Mouse (Mus musculus) midbrain, embryonic 16.5 days (tissue): ENCODE results near the gene Ndufs7. TPM values are rescaled to one million over a fixed set of nuclear protein-coding genes. Genes with fewer than 3 reads are reported as not detected.
"Not testable (repeated sequence)": the region's sequence is repeated elsewhere in the genome, so short reads cannot be mapped to it uniquely, and the experiment has no call there.

Source experiments
- ATAC-seq: fragments of 200-750 bp; cut with Nextera tagmentation; 2 replicates; pipeline ENCODE4 v1.8.0; 2017; ENCODE audit warnings: moderate TSS enrichment
- H3K27ac ChIP-seq: fragments of 300-500 bp; sonication (generic); 2 replicates; pipeline ENCODE4 v1.5.1; 2014; ENCODE audit warnings: mild to moderate bottlenecking, low read length, mixed read lengths
- H3K27me3 ChIP-seq: fragments of 300-500 bp; sonication (generic); 2 replicates; pipeline ENCODE4 v1.6.1; 2014; ENCODE audit warnings: low read depth, low read length, mixed read lengths; ENCODE audit not compliant: control insufficient read depth, insufficient read depth
- H3K36me3 ChIP-seq: fragments of 300-500 bp; sonication (generic); 2 replicates; pipeline ENCODE4 v1.6.1; 2014; ENCODE audit warnings: mild to moderate bottlenecking, low read length, moderate library complexity, mixed read lengths; ENCODE audit not compliant: control insufficient read depth, insufficient read depth
- H3K4me1 ChIP-seq: fragments of 300-500 bp; sonication (generic); 2 replicates; pipeline ENCODE4 v1.6.1; 2014; ENCODE audit warnings: mild to moderate bottlenecking, low read length, mixed read lengths; ENCODE audit not compliant: control insufficient read depth, insufficient read depth
- H3K4me2 ChIP-seq: fragments of 300-500 bp; sonication (generic); 2 replicates; pipeline ENCODE4 v1.6.1; 2014; ENCODE audit warnings: mild to moderate bottlenecking, low read length, mixed read lengths
- H3K4me3 ChIP-seq: fragments of 300-500 bp; sonication (generic); 2 replicates; pipeline ENCODE4 v1.5.1; 2014; ENCODE audit warnings: low read depth, mild to moderate bottlenecking, low read length, moderate library complexity, mixed read lengths
- H3K9ac ChIP-seq: fragments of 300-500 bp; sonication (generic); 2 replicates; pipeline ENCODE4 v1.6.1; 2014; ENCODE audit warnings: low read depth, low read length, mixed read lengths
- H3K9me3 ChIP-seq: fragments of 300-500 bp; sonication (generic); replicated peaks from 2 replicates; pipeline ENCODE4 v1.6.1; 2014; ENCODE audit warnings: mild to moderate bottlenecking, low read length, mixed read lengths; ENCODE audit not compliant: control insufficient read depth, poor library complexity, severe bottlenecking
- WGBS: fragments of 180-500 bp; shearing (Covaris S2); extraction: QIAGEN DNeasy Blood & Tissue Kit; methylation state at CpG from one replicate; pipeline ENCODE4 v1.1.7; 2014; 5-methylcytosine and 5-hydroxymethylcytosine counted together
- polyA plus RNA-seq: library from polyadenylated mRNA; unstranded; fragments of >200 nt; fragmentation: Nextera tagmentation; extraction: Ambion mirVana; gene quantifications from 2 replicates; pipeline ENCODE4 v1.2.1, GENCODE M21; 2015

Ndufs7 gene
- polyA plus RNA-seq = 263 and 302 TPM in 2 replicates

GRCm38 (mm10) chr10:80248971-80249640 is at the start of gene Ndufs7:
TSS of gene Ndufs7 (plus strand) at chr10:80249121.
- H3K4me3 ChIP-seq = peak within 1 kb of the TSS; percentile 66
- under 1% methylated on average over 53 of the region's 53 CpGs for WGBS

GRCm38 (mm10) chr10:80199440-80200008 is 49.4 kb upstream of the Ndufs7 start:
- no peak overlapping the region for H3K4me2 ChIP-seq
- peaks cover 5% of the 10 kb centered on the region for H3K4me1 ChIP-seq
- H3K27me3 ChIP-seq = no peaks in the 10 kb centered on the region
- peak; percentile 77 for ATAC-seq
- no peak overlapping the region for H3K4me3 ChIP-seq
- H3K36me3 ChIP-seq = no peaks in the 10 kb centered on the region
- H3K9ac ChIP-seq = 0 out of 2 replicates have a peak overlapping the region, but pooled peaks have one; percentile 20
- H3K9me3 ChIP-seq = no peaks in the 10 kb centered on the region
- WGBS = 26% methylated on average over 3 of the region's 3 CpGs
- H3K27ac ChIP-seq = no peak overlapping the region

More at GRCm38 (mm10) chr10:80248971-80249640, at the start of gene Ndufs7:
- Histone ChIP-seq H3K4me1 (peaks cover 14% of the 10 kb centered on the region), H3K9me3 (no peaks in the 10 kb centered on the region), H3K9ac (peak within 1 kb of the TSS; percentile 73), H3K36me3 (peaks cover 5% of the 10 kb centered on the region), H3K4me2 (peak within 1 kb of the TSS; percentile 92), H3K27ac (peak within 1 kb of the TSS; percentile 84), H3K27me3 (no peaks in the 10 kb centered on the region)
- peak; percentile 93 for ATAC-seq

GRCm38 (mm10) chr10:80200485-80200884 is 48.4 kb upstream of the Ndufs7 start:
- no peak overlapping the region for H3K4me2 ChIP-seq
- peaks cover 5% of the 10 kb centered on the region for H3K4me1 ChIP-seq
- H3K9me3 ChIP-seq = no peaks in the 10 kb centered on the region
- H3K36me3 ChIP-seq = no peaks in the 10 kb centered on the region
- no peak overlapping the region for H3K9ac ChIP-seq
- no peak for ATAC-seq
- H3K4me3 ChIP-seq = no peak overlapping the region
- 47% methylated on average over 6 of the region's 6 CpGs for WGBS
- no peaks in the 10 kb centered on the region for H3K27me3 ChIP-seq
- no peak overlapping the region for H3K27ac ChIP-seq

DNA sequence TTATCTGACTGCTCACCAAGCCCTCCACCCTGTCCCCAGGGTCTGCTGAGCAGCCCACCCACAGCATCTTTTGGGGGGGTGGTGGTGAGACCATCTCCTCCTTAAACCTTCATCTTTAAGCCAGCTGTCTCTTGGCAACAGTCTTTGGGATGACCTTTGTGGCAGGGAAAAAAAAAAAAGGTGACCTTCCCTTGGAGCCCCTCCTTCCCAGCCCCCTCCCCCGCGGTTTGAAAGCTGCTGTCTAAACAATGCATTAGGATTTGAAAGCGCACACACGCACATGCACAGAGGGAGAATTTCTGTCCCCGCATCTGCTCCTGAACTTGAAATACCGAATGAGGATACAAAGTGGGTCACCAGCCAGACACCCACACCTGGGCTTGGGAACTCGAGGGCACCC is 44.9 kb upstream of the Ndufs7 start:
- peaks cover 17% of the 10 kb centered on the region for H3K4me1 ChIP-seq
- no peak overlapping the region for H3K27ac ChIP-seq
- no peaks in the 10 kb centered on the region for H3K36me3 ChIP-seq
- H3K9me3 ChIP-seq = no peaks in the 10 kb centered on the region
- WGBS = 7% methylated on average over 7 of the region's 7 CpGs
- no peak overlapping the region for H3K4me2 ChIP-seq
- H3K4me3 ChIP-seq = no peak overlapping the region
- peak overlapping the region; percentile 44; the same call in 1 of the 2 replicates for H3K9ac ChIP-seq
- no peak for ATAC-seq
- H3K27me3 ChIP-seq = no peaks in the 10 kb centered on the region

GRCm38 (mm10) chr10:80207201-80207600 is 41.7 kb upstream of the Ndufs7 start:
- ATAC-seq = no peak
- no peak overlapping the region for H3K9ac ChIP-seq
- H3K27me3 ChIP-seq = no peaks in the 10 kb centered on the region
- 39% methylated on average over 1 of the region's 1 CpGs for WGBS
- no peak overlapping the region for H3K4me2 ChIP-seq
- peaks cover 19% of the 10 kb centered on the region for H3K4me1 ChIP-seq
- no peak overlapping the region for H3K27ac ChIP-seq
- no peaks in the 10 kb centered on the region for H3K36me3 ChIP-seq
- H3K4me3 ChIP-seq = no peak overlapping the region
- no peaks in the 10 kb centered on the region for H3K9me3 ChIP-seq

DNA sequence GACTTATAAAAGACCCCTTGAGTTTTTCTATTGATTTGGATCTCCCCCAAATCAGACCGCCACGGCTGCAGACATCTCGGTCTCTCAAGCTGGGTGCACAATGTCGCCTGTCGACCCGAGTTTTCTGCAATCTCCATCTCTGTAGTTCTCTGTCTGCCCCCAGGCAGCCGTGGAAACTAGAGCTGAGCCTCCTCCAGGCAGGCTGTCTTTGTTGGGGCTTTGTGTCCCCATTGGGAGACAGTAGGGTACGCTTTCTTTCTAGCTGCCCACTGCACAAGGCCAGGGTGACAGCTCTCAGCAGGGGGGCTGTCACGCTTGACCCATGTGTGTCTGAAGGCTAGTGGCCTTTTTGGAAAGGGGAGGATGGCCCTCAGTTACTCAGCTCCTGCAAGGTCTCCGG is 41.2 kb upstream of the Ndufs7 start:
- H3K9ac ChIP-seq = no peak overlapping the region

DNA sequence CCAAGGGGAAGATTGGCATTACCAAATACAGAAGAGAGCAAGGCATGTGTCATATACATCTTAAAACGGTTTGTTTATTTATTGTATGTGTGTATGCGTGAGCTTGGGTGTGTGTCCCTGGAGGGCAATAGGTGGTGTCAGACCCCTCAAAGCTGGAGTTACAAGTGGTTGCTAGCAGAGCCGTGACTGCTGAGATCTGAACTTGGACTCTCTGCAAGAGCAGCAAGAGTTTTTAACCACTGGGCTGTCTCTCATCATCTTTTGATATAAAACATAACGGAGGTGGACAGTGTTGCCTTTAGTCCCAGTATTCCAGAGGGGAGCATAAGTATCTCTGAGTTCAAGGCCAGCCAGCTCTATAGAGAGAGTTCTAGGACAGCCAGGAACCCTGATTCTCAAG is 40.7 kb upstream of the Ndufs7 start:
- no peak overlapping the region for H3K4me3 ChIP-seq
- no peaks in the 10 kb centered on the region for H3K36me3 ChIP-seq
- no peaks in the 10 kb centered on the region for H3K27me3 ChIP-seq
- H3K9ac ChIP-seq = no peak overlapping the region
- no peak overlapping the region for H3K4me2 ChIP-seq
- H3K9me3 ChIP-seq = no peaks in the 10 kb centered on the region
- peak overlapping the region; percentile 82 for H3K27ac ChIP-seq
- no peak for ATAC-seq
- WGBS = 51% methylated on average over 4 of the region's 4 CpGs
- peaks cover 19% of the 10 kb centered on the region for H3K4me1 ChIP-seq

More for the DNA sequence above, 41.2 kb upstream of the Ndufs7 start:
- H3K36me3 ChIP-seq = no peaks in the 10 kb centered on the region
- H3K4me1 ChIP-seq = peaks cover 19% of the 10 kb centered on the region
- 27% methylated on average over 10 of the region's 10 CpGs for WGBS
- H3K27me3 ChIP-seq = no peaks in the 10 kb centered on the region
- no peak overlapping the region for H3K4me3 ChIP-seq
- no peak overlapping the region for H3K27ac ChIP-seq
- H3K9me3 ChIP-seq = no peaks in the 10 kb centered on the region
- H3K4me2 ChIP-seq = no peak overlapping the region
- ATAC-seq = no peak

- no peaks in the 10 kb centered on the region for H3K36me3 ChIP-seq
- peak overlapping the region; percentile 82 for H3K27ac ChIP-seq
- 2% methylated on average over 24 of the region's 24 CpGs for WGBS
- no peaks in the 10 kb centered on the region for H3K9me3 ChIP-seq
- ATAC-seq = peak; percentile 66
- H3K4me3 ChIP-seq = no peak overlapping the region
- peak overlapping the region; percentile 30 for H3K4me2 ChIP-seq
- no peaks in the 10 kb centered on the region for H3K27me3 ChIP-seq
- H3K9ac ChIP-seq = peak overlapping the region; percentile 50
- H3K4me1 ChIP-seq = peaks cover 19% of the 10 kb centered on the region
Observed at GRCm38 (mm10) chr10:80208841-80209371, 40.0 kb upstream of the Ndufs7 start.

DNA sequence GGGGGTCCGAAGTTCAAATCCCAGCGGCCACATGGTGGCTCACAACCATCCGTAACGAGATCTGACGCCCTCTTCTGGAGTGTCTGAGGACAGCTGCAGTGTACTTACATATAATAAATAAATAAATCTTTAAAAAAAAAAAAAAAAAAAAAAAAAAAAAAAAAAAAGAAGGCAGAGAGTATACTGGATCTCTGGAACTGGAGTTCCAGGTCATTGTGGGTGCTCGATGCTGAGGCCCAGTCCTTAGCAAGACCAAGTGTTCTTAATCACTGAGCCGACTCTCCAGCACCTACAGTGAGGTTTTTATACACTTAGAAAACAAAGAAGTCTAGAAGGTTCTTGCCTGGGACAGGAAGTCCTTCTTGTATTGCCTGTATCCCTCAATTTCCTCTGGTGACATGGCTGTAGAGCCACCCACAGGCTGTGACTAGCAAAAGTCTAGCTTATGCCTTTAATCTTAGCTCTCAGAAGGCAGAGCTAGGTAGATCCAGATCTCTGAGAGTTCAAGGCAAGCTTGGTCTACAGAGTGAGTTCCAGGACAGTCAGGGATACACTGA is 37.3 kb upstream of the Ndufs7 start:
- H3K4me3 ChIP-seq, H3K27ac ChIP-seq, H3K36me3 ChIP-seq, H3K9me3 ChIP-seq, H3K9ac ChIP-seq, H3K27me3 ChIP-seq, H3K4me2 ChIP-seq, ATAC-seq: not testable (repeated sequence)
- peaks cover 20% of the 10 kb centered on the region for H3K4me1 ChIP-seq
- 80% methylated on average over 7 of the region's 7 CpGs for WGBS
